Mouse (Mus musculus) liver, adult 2 months (tissue): Measurements from ENCODE around the gene Anks3. TPM values are rescaled to one million over a fixed set of nuclear protein-coding genes. Genes with fewer than 3 reads are reported as not detected.
A peak's percentile ranks its signal among the peaks of the same experiment; 100 is the strongest.

Experiments used
- DNase-seq: peaks from one replicate; pipeline ENCODE4 v3.0.0-alpha.2; 2011; ENCODE audit warnings: low read depth, low spot score; ENCODE audit errors: extremely low read depth
- H3K27ac ChIP-seq: fragments of 200-500 bp; replicated peaks from 2 replicates; pipeline ENCODE4 v1.5.1; 2012; ENCODE audit warnings: low read depth, mild to moderate bottlenecking, control low read depth, inconsistent platforms, low read length; ENCODE audit not compliant: insufficient read depth
- H3K27me3 ChIP-seq: fragments of 200-500 bp; 2 replicates; pipeline ENCODE4 v1.6.1; 2012; ENCODE audit warnings: mild to moderate bottlenecking, moderate library complexity, low read length, inconsistent platforms; ENCODE audit not compliant: control insufficient read depth, insufficient read depth
- H3K36me3 ChIP-seq: fragments of 200-500 bp; 2 replicates; pipeline ENCODE4 v1.6.1; 2012; ENCODE audit warnings: low read length, inconsistent platforms; ENCODE audit not compliant: control insufficient read depth, insufficient read depth
- H3K4me1 ChIP-seq: fragments of 200-500 bp; 2 replicates; pipeline ENCODE4 v1.6.1; 2011; ENCODE audit warnings: low read length; ENCODE audit not compliant: control insufficient read depth, insufficient read depth
- H3K4me3 ChIP-seq: fragments of 200-500 bp; 2 replicates; pipeline ENCODE4 v1.5.1; 2011; ENCODE audit warnings: low read depth, mild to moderate bottlenecking, control low read depth, low read length, moderate library complexity; ENCODE audit not compliant: insufficient read depth
- H3K79me2 ChIP-seq: fragments of 200-500 bp; 2 replicates; pipeline ENCODE4 v1.6.1; 2012; ENCODE audit warnings: inconsistent platforms, mild to moderate bottlenecking, low read length, moderate library complexity; ENCODE audit not compliant: control insufficient read depth, insufficient read depth
- H3K9ac ChIP-seq: fragments of 200-500 bp; 2 replicates; pipeline ENCODE4 v1.6.1; 2012; ENCODE audit warnings: low read depth, mild to moderate bottlenecking, control low read depth, inconsistent platforms, low read length
- CTCF ChIP-seq: fragments of 200-500 bp; IDR thresholded peaks from 2 replicates; pipeline ENCODE4 v1.5.1; 2011; ENCODE audit warnings: low read depth, low read length, control low read depth
- POLR2A ChIP-seq: fragments of 200-500 bp; IDR thresholded peaks from 2 replicates; pipeline ENCODE4 v1.6.1; 2011; ENCODE audit warnings: low read length, control low read depth; ENCODE audit not compliant: insufficient read depth; ENCODE audit errors: extremely low read depth
- WGBS: fragments of 180-500 bp; shearing (Covaris S2); methylation state at CpG from one replicate; pipeline ENCODE4 v1.1.7; 2018; 5-methylcytosine and 5-hydroxymethylcytosine counted together
- polyA plus RNA-seq: library from polyadenylated mRNA; depleted of rRNA; stranded (reverse); fragments of >200 nt; gene quantifications from 2 replicates; pipeline ENCODE4 v1.2.3, GENCODE M21; 2012
- total RNA-seq: library from RNA; depleted of rRNA; stranded (reverse); fragments of >200 nt; gene quantifications from 2 replicates; pipeline ENCODE4 v1.2.3, GENCODE M21; 2014

Gene Anks3
- total and polyA plus RNA-seq, 2 experiments, result 11.3 to 22.3 TPM

DNA sequence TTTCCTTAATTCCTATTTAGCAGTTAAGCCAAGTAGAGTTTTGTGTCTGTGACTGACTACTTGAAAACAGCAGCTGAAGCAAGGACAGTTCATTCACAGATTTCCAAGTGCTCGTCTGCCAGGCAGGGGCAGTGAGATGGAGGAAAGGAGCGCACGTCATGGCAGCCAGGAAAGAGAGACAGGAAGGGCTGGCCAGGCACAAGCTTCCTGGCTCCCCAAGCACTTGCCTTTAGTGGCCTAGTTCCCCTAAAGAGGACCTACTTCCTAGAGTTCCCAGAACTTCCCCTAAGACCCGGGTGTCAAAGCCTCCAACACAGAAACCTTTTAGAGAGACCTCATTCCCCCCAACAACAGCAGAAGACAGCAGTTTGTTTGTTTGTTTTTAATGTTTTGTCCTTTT lies 43.4 kb downstream of the Anks3 start:
- Histone ChIP-seq H3K4me1 (no peaks in the 10 kb centered on the region), H3K9ac (no peak overlapping the region), H3K36me3 (peaks cover 22% of the 10 kb centered on the region; the same call in 1 of the 2 replicates), H3K27ac (no peak overlapping the region), H3K4me3 (no peak overlapping the region), H3K79me2 (no peaks in the 10 kb centered on the region), H3K27me3 (no peaks in the 10 kb centered on the region)
- no peak for DNase-seq
- 79% methylated on average over 4 of the region's 4 CpGs for WGBS
- TF ChIP-seq CTCF (no peak), POLR2A (no peak)

- Histone ChIP-seq H3K36me3 (peaks cover 12% of the 10 kb centered on the region; the same call in 1 of the 2 replicates), H3K4me1 (peaks cover 9% of the 10 kb centered on the region), H3K79me2 (no peaks in the 10 kb centered on the region), H3K27me3 (no peaks in the 10 kb centered on the region), H3K9ac (no peak overlapping the region), H3K4me3 (no peak overlapping the region), H3K27ac (no peak overlapping the region)
- DNase-seq, result no peak
- 88% methylated on average over 2 of the region's 2 CpGs for WGBS
- TF ChIP-seq CTCF (no peak), POLR2A (no peak)
These were observed 47.4 kb downstream of the Anks3 start for GRCm38 (mm10) chr16:4916608-4917007.

GRCm38 (mm10) chr16:4915931-4916330 lies 48.1 kb downstream of the Anks3 start:
- no peak for TF ChIP-seq POLR2A
- no peak for TF ChIP-seq CTCF
- 64% methylated on average over 3 of the region's 3 CpGs for WGBS
- no peak for DNase-seq
- H3K36me3 ChIP-seq, result peaks cover 14% of the 10 kb centered on the region; the same call in 1 of the 2 replicates
- no peak overlapping the region for H3K9ac ChIP-seq
- H3K4me1 ChIP-seq, result peaks cover 9% of the 10 kb centered on the region
- no peaks in the 10 kb centered on the region for H3K27me3 ChIP-seq
- no peaks in the 10 kb centered on the region for H3K79me2 ChIP-seq
- H3K4me3 ChIP-seq, result no peak overlapping the region
- H3K27ac ChIP-seq, result no peak overlapping the region

GRCm38 (mm10) chr16:4913783-4914735 lies 49.9 kb downstream of the Anks3 start:
- Histone ChIP-seq H3K79me2 (no peaks in the 10 kb centered on the region), H3K4me3 (no peak overlapping the region), H3K36me3 (peaks cover 18% of the 10 kb centered on the region; the same call in 1 of the 2 replicates), H3K4me1 (peaks cover 9% of the 10 kb centered on the region), H3K27me3 (no peaks in the 10 kb centered on the region), H3K9ac (no peak overlapping the region), H3K27ac (peak overlapping the region; percentile 63; the same call in 1 of the 2 replicates)
- TF ChIP-seq CTCF (peak; percentile 72), POLR2A (no peak)
- peak; percentile 60 for DNase-seq
- 44% methylated on average over 12 of the region's 12 CpGs for WGBS

- WGBS, result 54% methylated on average over 11 of the region's 11 CpGs
- peak; percentile 45 for DNase-seq
- no peaks in the 10 kb centered on the region for H3K79me2 ChIP-seq
- H3K4me1 ChIP-seq, result peaks cover 12% of the 10 kb centered on the region
- TF ChIP-seq POLR2A (no peak), CTCF (no peak)
- peak overlapping the region; percentile 63 for H3K27ac ChIP-seq
- no peak overlapping the region for H3K4me3 ChIP-seq
- peaks cover 17% of the 10 kb centered on the region; the same call in 1 of the 2 replicates for H3K36me3 ChIP-seq
- peak overlapping the region; percentile 16; the same call in 1 of the 2 replicates for H3K9ac ChIP-seq
- no peaks in the 10 kb centered on the region for H3K27me3 ChIP-seq
These were observed 50.9 kb downstream of the Anks3 start for GRCm38 (mm10) chr16:4912907-4913782.
